Mouse (Mus musculus): ENCODE results near the gene Polg2. TPM values are rescaled to one million over a fixed set of nuclear protein-coding genes. Genes with fewer than 3 reads are reported as not detected.
A peak's percentile ranks its signal among the peaks of the same experiment; 100 is the strongest.

Gene Polg2
- polyA plus RNA-seq, 1 experiment: 6.3 TPM

- TF ChIP-seq POLR2A (IDR thresholded peaks at IDR 0.05; ENCODE audit: borderline replicate concordance, extremely low read depth, low read depth, low read length) (no peak), CTCF (IDR thresholded peaks at IDR 0.05; ENCODE audit: insufficient read depth, low read length) (peak; percentile 45)
- no peaks in the 10 kb centered on the region; the same call in 1 of the 2 replicates for H3K4me1 ChIP-seq (ENCODE audit: control insufficient read depth, insufficient read depth, low read length)
- no peak for DNase-seq
- no peak overlapping the region for H3K4me3 ChIP-seq (replicated peaks; ENCODE audit: extremely low read depth, low read depth, low read length)
- 95% methylated on average over 9 of the region's 9 CpGs for WGBS
Measured at GRCm38 (mm10) chr11:106770195-106770974, 9.0 kb downstream of the Polg2 start.

DNA sequence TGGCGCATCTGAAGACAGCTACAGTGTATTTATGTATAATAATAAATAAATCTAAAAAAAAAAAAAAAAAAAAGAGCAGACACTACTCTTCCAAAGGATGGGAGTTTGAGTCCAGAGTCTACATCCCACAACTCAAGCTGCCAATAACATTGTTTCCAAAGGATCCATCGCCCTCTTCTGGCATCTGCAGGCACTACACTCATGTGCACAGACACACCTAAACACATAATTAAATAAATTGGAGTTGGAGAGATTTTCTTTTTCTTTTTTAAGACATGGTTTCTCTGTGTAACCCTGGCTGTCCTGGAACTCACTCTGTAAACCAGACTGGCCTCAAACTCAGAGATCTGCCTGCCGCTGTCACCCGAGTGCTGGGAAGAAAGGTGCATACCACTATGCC lies 11.8 kb downstream of the Polg2 start:
- 95% methylated on average over 4 of the region's 4 CpGs for WGBS
- no peak for DNase-seq

GRCm38 (mm10) chr11:106766611-106767162 lies 12.7 kb downstream of the Polg2 start:
- H3K4me3 ChIP-seq (replicated peaks; ENCODE audit: extremely low read depth, low read depth, low read length): no peak overlapping the region
- TF ChIP-seq CTCF (IDR thresholded peaks at IDR 0.05; ENCODE audit: insufficient read depth, low read length) (no peak), POLR2A (IDR thresholded peaks at IDR 0.05; ENCODE audit: borderline replicate concordance, extremely low read depth, low read depth, low read length) (no peak)
- WGBS: 86% methylated on average over 4 of the region's 4 CpGs
- H3K4me1 ChIP-seq (ENCODE audit: control insufficient read depth, insufficient read depth, low read length): 0 out of 2 replicates have a peak, but pooled peaks cover 2% of the 10 kb centered on the region
- no peak for DNase-seq

More for the DNA sequence above, 11.8 kb downstream of the Polg2 start:
- TF ChIP-seq CTCF (IDR thresholded peaks at IDR 0.05; ENCODE audit: insufficient read depth, low read length) (no peak), POLR2A (IDR thresholded peaks at IDR 0.05; ENCODE audit: borderline replicate concordance, extremely low read depth, low read depth, low read length) (no peak)
- Histone ChIP-seq H3K4me3 (replicated peaks; ENCODE audit: extremely low read depth, low read depth, low read length) (no peak overlapping the region), H3K4me1 (ENCODE audit: control insufficient read depth, insufficient read depth, low read length) (peaks cover 2% of the 10 kb centered on the region; the same call in 1 of the 2 replicates)

GRCm38 (mm10) chr11:106762800-106763185 lies 16.5 kb downstream of the Polg2 start:
- Histone ChIP-seq H3K4me1 (ENCODE audit: control insufficient read depth, insufficient read depth, low read length) (0 out of 2 replicates have a peak, but pooled peaks cover 2% of the 10 kb centered on the region), H3K4me3 (replicated peaks; ENCODE audit: extremely low read depth, low read depth, low read length) (no peak overlapping the region)
- 65% methylated on average over 9 of the region's 9 CpGs for WGBS
- TF ChIP-seq POLR2A (IDR thresholded peaks at IDR 0.05; ENCODE audit: borderline replicate concordance, extremely low read depth, low read depth, low read length) (no peak), CTCF (IDR thresholded peaks at IDR 0.05; ENCODE audit: insufficient read depth, low read length) (no peak)
- no peak for DNase-seq

DNA sequence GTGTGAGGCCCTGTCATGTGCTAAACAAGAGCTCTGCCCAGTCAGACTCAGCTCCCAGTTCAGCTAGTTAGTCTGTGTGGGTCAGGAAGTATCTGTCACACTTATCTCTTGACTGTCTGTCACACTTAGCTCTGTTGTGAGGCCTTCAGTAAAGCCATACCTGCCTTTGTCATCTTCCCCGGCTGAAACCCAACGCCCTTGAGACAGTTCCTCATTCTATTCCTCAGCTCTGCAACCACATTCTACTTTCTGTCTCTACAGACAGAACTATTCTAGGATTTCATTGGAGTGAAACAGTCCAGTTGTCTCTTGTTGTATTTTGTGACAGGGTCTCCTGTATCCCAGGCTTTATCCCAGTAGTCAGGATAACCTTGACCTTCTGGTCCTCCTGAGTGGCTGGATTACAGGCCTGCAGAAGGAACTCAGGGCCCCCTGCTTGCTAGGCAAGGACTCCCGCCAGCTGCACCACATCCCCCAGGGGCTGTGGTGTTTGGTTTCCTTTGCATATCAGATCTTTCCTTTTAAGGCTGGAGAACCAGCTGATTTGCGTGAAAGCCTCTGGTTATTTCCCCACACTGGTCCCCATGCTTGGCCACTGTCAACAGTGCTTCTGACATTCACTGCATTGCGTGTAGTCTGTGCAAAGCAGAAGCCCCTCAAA lies 17.1 kb downstream of the Polg2 start:
- WGBS: 41% methylated on average over 5 of the region's 5 CpGs

DNA sequence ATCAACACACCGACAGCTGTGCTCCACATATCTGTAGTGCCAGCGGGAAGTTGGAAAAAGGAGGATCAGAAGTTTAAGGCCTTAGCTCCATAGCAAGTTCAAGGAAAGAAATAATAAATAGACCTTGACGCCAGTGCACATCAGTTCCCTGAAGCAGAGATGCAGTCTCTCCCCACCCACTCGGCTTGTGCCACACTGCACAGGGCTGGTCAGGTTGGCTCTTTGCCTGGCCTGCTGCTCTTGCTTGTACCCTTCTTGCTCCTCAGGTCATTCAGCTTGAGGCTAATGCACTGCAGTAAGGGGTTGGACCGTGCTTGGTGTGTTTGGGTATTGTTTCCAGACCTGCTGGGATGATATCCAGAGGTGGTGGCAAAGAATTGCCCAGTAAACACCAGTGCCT lies 18.8 kb downstream of the Polg2 start:
- DNase-seq: no peak
- 82% methylated on average over 5 of the region's 5 CpGs for WGBS
- Histone ChIP-seq H3K4me3 (replicated peaks; ENCODE audit: extremely low read depth, low read depth, low read length) (no peak overlapping the region), H3K4me1 (ENCODE audit: control insufficient read depth, insufficient read depth, low read length) (0 out of 2 replicates have a peak, but pooled peaks cover 2% of the 10 kb centered on the region)
- TF ChIP-seq CTCF (IDR thresholded peaks at IDR 0.05; ENCODE audit: insufficient read depth, low read length): no peak
- TF ChIP-seq POLR2A (IDR thresholded peaks at IDR 0.05; ENCODE audit: borderline replicate concordance, extremely low read depth, low read depth, low read length): no peak

More for the DNA sequence above, 17.1 kb downstream of the Polg2 start:
- no peak for DNase-seq
- H3K4me1 ChIP-seq (ENCODE audit: control insufficient read depth, insufficient read depth, low read length): 0 out of 2 replicates have a peak, but pooled peaks cover 2% of the 10 kb centered on the region
- no peak for TF ChIP-seq POLR2A (IDR thresholded peaks at IDR 0.05; ENCODE audit: borderline replicate concordance, extremely low read depth, low read depth, low read length)
- TF ChIP-seq CTCF (IDR thresholded peaks at IDR 0.05; ENCODE audit: insufficient read depth, low read length): no peak
- no peak overlapping the region for H3K4me3 ChIP-seq (replicated peaks; ENCODE audit: extremely low read depth, low read depth, low read length)

DNA sequence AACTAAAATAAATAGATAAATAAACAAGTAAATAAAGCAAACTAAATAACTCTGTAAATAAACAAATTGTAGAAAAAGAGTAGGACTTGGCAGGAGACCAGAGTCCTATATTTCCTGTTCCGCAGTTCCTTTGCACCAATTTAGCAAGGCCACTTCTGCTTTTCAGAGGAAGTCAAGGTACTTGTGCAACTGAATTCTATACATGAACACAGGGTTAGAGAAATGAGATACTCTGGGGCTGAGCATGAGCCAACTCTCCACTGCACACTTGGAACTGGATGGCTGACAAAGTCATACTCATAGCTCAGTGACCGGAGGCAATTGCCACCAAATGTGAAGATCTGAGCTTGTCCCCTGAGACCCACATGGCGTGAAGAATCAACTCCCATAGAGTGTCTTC lies 20.3 kb downstream of the Polg2 start:
- TF ChIP-seq CTCF (IDR thresholded peaks at IDR 0.05; ENCODE audit: insufficient read depth, low read length) (no peak), POLR2A (IDR thresholded peaks at IDR 0.05; ENCODE audit: borderline replicate concordance, extremely low read depth, low read depth, low read length) (no peak)
- no peak overlapping the region for H3K4me3 ChIP-seq (replicated peaks; ENCODE audit: extremely low read depth, low read depth, low read length)
- DNase-seq: no peak
- H3K4me1 ChIP-seq (ENCODE audit: control insufficient read depth, insufficient read depth, low read length): 0 out of 2 replicates have a peak, but pooled peaks cover 2% of the 10 kb centered on the region
- 83% methylated on average over 3 of the region's 3 CpGs for WGBS

- no peaks in the 10 kb centered on the region for H3K4me1 ChIP-seq (ENCODE audit: control insufficient read depth, insufficient read depth, low read length)
- 61% methylated on average over 5 of the region's 5 CpGs for WGBS
- H3K4me3 ChIP-seq (replicated peaks; ENCODE audit: extremely low read depth, low read depth, low read length): no peak overlapping the region
- no peak for DNase-seq
- TF ChIP-seq CTCF (IDR thresholded peaks at IDR 0.05; ENCODE audit: insufficient read depth, low read length) (no peak), POLR2A (IDR thresholded peaks at IDR 0.05; ENCODE audit: borderline replicate concordance, extremely low read depth, low read depth, low read length) (no peak)
Measured at GRCm38 (mm10) chr11:106755583-106755982, 23.8 kb downstream of the Polg2 start.

DNA sequence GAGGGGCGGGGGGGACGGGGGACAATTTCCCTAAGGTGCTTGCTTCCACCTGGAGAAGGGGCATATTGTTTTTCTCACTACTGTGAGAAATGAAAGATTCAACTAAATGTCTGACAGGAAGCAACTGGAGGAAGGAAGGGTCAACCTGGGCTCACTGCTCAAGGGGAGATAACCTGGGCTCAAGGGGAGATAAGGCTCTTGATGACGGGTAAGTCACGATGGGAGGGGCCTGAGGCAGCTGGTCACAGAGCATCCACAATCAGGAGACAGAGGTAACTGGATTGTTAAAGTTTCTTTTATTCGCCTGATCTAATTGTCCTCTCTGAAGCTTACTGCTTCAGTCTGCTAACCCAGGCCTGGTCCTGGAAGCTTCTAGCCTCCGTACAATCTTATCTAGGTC lies 26.0 kb downstream of the Polg2 start:
- 84% methylated on average over 6 of the region's 6 CpGs for WGBS
- TF ChIP-seq CTCF (IDR thresholded peaks at IDR 0.05; ENCODE audit: insufficient read depth, low read length) (no peak), POLR2A (IDR thresholded peaks at IDR 0.05; ENCODE audit: borderline replicate concordance, extremely low read depth, low read depth, low read length) (no peak)
- no peaks in the 10 kb centered on the region for H3K4me1 ChIP-seq (ENCODE audit: control insufficient read depth, insufficient read depth, low read length)
- no peak for DNase-seq
- no peak overlapping the region for H3K4me3 ChIP-seq (replicated peaks; ENCODE audit: extremely low read depth, low read depth, low read length)
